Mouse (Mus musculus): Measurements from ENCODE around the gene Trhde. TPM values are rescaled to one million over a fixed set of nuclear protein-coding genes. Genes with fewer than 3 reads are reported as not detected.

Gene Trhde
- 0.18 and 0.26 TPM in 2 replicates for polyA plus RNA-seq (2016; fragmentation: Nextera tagmentation; extraction: Ambion mirVana)

- Histone ChIP-seq H3K9me3 (replicated peaks) (no peaks in the 10 kb centered on the region), H3K4me1 (peaks cover 41% of the 10 kb centered on the region), H3K27ac (peak within 1 kb of the TSS; percentile 61; the same call in 1 of the 2 replicates), H3K4me3 (peak within 1 kb of the TSS; percentile 62), H3K27me3 (ENCODE audit: low read depth, poor library complexity, severe bottlenecking) (peaks cover 54% of the 10 kb centered on the region), H3K36me3 (no peaks in the 10 kb centered on the region)
- WGBS = under 1% methylated on average over 30 of the region's 30 CpGs
- peak; percentile 56 for DNase-seq (ENCODE audit: low spot score)
These were observed at the start of gene Trhde for GRCm38 (mm10) chr10:114802161-114802651. Trhde (minus strand) TSS chr10:114802307.

- H3K4me3 ChIP-seq = no peak overlapping the region
- H3K9me3 ChIP-seq (replicated peaks) = no peaks in the 10 kb centered on the region
- no peak overlapping the region for H3K27ac ChIP-seq
- H3K27me3 ChIP-seq (ENCODE audit: low read depth, poor library complexity, severe bottlenecking) = no peaks in the 10 kb centered on the region
- no peaks in the 10 kb centered on the region for H3K36me3 ChIP-seq
- no peaks in the 10 kb centered on the region for H3K4me1 ChIP-seq
- DNase-seq (ENCODE audit: low spot score) = no peak
- WGBS = 90% methylated on average over 12 of the region's 12 CpGs
These were observed 39.9 kb upstream of the Trhde start for GRCm38 (mm10) chr10:114841966-114842365.

DNA sequence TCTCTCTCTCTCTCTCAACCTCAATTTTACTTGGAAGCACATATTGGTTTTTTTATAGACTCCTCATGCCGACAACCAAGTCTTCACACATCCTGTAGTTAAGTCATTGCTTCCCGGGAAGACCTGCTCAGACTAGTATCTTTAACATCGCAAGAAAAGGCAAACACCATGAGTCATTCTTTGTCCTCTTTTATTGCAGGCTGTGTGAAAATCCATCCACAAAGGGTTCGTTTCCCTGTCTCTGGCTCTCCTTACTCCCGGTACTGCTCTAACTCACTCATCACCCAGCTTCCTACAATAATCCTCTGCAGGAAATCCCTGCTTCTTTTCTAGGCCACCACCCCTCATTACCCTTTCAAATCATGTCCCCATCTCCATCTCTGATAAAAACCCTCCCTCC lies 39.3 kb upstream of the Trhde start:
- no peaks in the 10 kb centered on the region for H3K36me3 ChIP-seq
- H3K9me3 ChIP-seq (replicated peaks) = no peaks in the 10 kb centered on the region
- no peak overlapping the region for H3K4me3 ChIP-seq
- WGBS = 73% methylated on average over 5 of the region's 5 CpGs
- no peaks in the 10 kb centered on the region for H3K4me1 ChIP-seq
- no peak overlapping the region for H3K27ac ChIP-seq
- no peak for DNase-seq (ENCODE audit: low spot score)
- no peaks in the 10 kb centered on the region for H3K27me3 ChIP-seq (ENCODE audit: low read depth, poor library complexity, severe bottlenecking)

GRCm38 (mm10) chr10:114831313-114831712 lies 29.2 kb upstream of the Trhde start:
- no peak overlapping the region for H3K4me3 ChIP-seq
- 53% methylated on average over 7 of the region's 7 CpGs for WGBS
- no peaks in the 10 kb centered on the region for H3K4me1 ChIP-seq
- DNase-seq (ENCODE audit: low spot score) = no peak
- no peak overlapping the region for H3K27ac ChIP-seq
- H3K36me3 ChIP-seq = no peaks in the 10 kb centered on the region
- no peaks in the 10 kb centered on the region for H3K27me3 ChIP-seq (ENCODE audit: low read depth, poor library complexity, severe bottlenecking)
- H3K9me3 ChIP-seq (replicated peaks) = no peaks in the 10 kb centered on the region

GRCm38 (mm10) chr10:114808799-114809198 lies 6.7 kb upstream of the Trhde start:
- Histone ChIP-seq H3K4me1 (no peaks in the 10 kb centered on the region), H3K27me3 (ENCODE audit: low read depth, poor library complexity, severe bottlenecking) (peaks cover 7% of the 10 kb centered on the region; the same call in 1 of the 2 replicates), H3K4me3 (no peak overlapping the region), H3K9me3 (replicated peaks) (no peaks in the 10 kb centered on the region), H3K36me3 (no peaks in the 10 kb centered on the region), H3K27ac (no peak overlapping the region)
- no peak for DNase-seq (ENCODE audit: low spot score)
- WGBS = 56% methylated on average over 3 of the region's 3 CpGs

GRCm38 (mm10) chr10:114805884-114806283 lies 3.8 kb upstream of the Trhde start:
- peak; percentile 52 for DNase-seq (ENCODE audit: low spot score)
- WGBS = 35% methylated on average over 3 of the region's 3 CpGs

DNA sequence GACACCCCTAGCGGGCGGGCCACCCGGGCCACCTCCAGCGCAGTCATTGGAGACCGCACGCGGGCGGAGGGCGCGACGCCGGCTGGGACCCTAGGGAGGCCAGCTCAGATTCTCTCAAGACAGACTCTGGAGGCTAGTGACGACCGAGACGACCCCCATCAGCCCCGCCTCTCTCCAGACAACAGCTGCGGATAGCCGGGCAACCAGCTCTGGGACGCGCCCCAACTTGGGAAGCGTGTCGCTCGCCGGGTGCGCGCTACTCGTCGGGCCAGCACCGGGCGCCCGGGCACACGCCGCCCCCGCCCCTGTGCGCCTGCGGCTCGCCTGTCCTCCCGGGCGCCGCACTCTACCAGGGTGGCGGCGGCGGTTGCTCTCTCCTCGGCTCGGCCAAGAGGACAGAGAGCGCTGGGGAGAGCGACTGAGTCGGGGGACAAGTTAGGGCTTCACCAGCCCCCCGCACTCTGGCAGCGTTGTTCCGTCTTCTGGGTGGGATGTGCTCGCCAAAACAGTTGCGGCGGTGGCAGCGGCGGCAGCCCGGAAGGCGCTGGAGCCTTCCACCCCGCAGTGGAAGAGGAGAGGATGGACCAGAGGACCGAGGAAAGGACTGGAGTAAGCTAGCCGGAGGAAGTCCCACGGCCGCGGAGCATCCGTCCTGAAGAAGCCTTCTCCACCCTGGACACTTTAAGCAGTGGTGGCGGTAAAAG lies 498 bp downstream of the Trhde start:
- peak; percentile 70 for DNase-seq (ENCODE audit: low spot score)
- peaks cover 41% of the 10 kb centered on the region for H3K4me1 ChIP-seq
- peak overlapping the region; percentile 61; the same call in 1 of the 2 replicates for H3K27ac ChIP-seq
- WGBS = under 1% methylated on average over 66 of the region's 66 CpGs
- H3K27me3 ChIP-seq (ENCODE audit: low read depth, poor library complexity, severe bottlenecking) = peaks cover 54% of the 10 kb centered on the region
- H3K4me3 ChIP-seq = peak overlapping the region; percentile 62
- no peaks in the 10 kb centered on the region for H3K9me3 ChIP-seq (replicated peaks)
- H3K36me3 ChIP-seq = no peaks in the 10 kb centered on the region

More at GRCm38 (mm10) chr10:114805884-114806283, 3.8 kb upstream of the Trhde start:
- Histone ChIP-seq H3K4me1 (peaks cover 17% of the 10 kb centered on the region), H3K36me3 (no peaks in the 10 kb centered on the region), H3K27ac (no peak overlapping the region), H3K4me3 (no peak overlapping the region), H3K9me3 (replicated peaks) (no peaks in the 10 kb centered on the region), H3K27me3 (ENCODE audit: low read depth, poor library complexity, severe bottlenecking) (peaks cover 37% of the 10 kb centered on the region)

DNA sequence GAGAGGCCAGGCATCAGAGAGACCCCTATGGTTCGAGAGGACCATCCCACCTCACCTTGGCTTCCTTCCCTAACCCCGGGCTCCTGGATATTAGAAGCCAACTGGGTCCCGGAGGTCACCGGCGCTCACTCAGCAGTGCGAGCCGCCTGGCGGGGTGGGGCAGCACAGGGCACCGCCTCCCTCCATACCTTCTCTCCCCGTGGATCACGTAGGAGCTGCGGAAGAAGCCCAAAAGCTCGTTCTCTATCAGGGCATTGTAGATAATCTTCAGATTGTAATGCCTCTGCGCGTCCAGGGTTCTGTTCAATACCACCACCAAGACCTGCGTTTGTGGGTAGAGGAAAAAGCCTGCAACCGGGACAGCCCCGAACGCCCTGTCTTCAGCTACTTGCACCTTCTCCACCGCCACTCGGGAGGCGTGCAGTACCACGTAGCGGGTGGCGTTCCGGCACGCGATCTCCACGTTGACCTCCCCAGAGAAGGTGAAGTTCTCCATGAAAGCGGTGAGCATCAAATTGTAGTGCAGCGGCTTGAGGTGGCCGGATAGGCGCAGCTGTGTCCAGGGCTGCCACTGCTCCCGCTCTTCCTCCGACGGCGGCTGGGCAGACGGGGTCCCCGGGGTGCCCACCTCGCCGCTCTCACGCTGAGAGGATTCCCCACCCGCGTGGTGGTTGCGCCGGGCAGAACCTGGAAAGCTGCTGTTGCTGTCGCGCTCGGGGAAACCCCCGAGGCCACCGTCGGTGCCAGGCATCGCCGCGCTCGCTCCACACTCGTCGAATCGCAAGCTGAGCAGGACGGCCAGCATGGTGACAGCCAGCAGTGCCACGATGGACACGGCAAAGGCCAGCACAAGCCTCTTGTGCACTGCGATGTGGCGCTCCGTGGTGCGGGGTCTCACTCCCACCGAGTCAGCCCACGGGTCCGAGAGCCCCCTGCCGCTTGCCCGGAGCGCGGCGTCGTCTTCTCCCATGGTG lies 1.5 kb downstream of the Trhde start:
- no peaks in the 10 kb centered on the region for H3K36me3 ChIP-seq
- H3K4me1 ChIP-seq = peaks cover 41% of the 10 kb centered on the region
- no peaks in the 10 kb centered on the region for H3K9me3 ChIP-seq (replicated peaks)
- H3K27me3 ChIP-seq (ENCODE audit: low read depth, poor library complexity, severe bottlenecking) = peaks cover 54% of the 10 kb centered on the region
- WGBS = 7% methylated on average over 75 of the region's 75 CpGs
- peak; percentile 53 for DNase-seq (ENCODE audit: low spot score)
- peak overlapping the region; percentile 62 for H3K4me3 ChIP-seq
- no peak overlapping the region for H3K27ac ChIP-seq

DNA sequence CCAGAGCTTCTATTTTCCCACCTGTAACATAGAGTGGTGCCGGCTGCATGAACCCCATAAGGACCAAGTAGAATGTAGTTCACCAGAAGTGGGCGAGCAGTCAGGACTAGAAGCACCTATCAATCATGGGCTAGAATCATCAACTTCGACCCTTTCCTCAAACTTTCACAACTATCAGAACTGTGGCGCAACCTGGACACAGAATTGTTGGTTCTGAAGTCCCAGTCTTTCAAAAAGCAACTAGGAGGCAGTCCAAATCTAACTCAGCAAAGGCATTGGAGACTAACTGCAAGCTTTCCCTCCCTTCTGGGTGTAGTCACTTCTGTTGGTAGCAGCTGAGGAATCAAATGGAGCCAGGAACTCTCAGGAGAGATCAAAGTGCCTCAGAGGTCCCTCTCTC lies 2.6 kb downstream of the Trhde start:
- peaks cover 41% of the 10 kb centered on the region for H3K4me1 ChIP-seq
- no peaks in the 10 kb centered on the region for H3K36me3 ChIP-seq
- H3K9me3 ChIP-seq (replicated peaks) = no peaks in the 10 kb centered on the region
- H3K27me3 ChIP-seq (ENCODE audit: low read depth, poor library complexity, severe bottlenecking) = peaks cover 51% of the 10 kb centered on the region
- no peak overlapping the region for H3K27ac ChIP-seq
- DNase-seq (ENCODE audit: low spot score) = no peak
- no peak overlapping the region for H3K4me3 ChIP-seq
- WGBS = 88% methylated on average over 4 of the region's 4 CpGs

DNA sequence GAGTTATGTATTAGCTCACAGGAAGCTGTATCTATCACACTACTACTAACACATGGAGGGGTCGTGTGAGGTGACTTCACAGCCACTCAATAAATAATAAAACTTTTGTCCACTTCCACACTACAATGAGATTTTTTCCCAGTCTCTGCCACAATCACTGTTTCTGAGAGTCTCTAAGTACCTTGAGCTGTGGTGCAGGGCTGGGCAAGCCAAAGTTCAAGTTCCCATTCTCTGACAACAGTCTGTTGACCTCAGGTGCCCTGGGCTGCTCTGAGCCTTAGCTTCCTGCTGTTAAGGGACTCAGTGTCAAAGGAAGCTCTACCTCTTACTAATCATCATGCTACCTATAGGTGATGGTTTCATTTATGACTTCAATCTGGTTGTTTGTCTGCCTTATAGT lies 3.3 kb downstream of the Trhde start:
- H3K27me3 ChIP-seq (ENCODE audit: low read depth, poor library complexity, severe bottlenecking) = peaks cover 46% of the 10 kb centered on the region
- WGBS = 56% methylated on average over 1 of the region's 1 CpGs

GRCm38 (mm10) chr10:114798218-114798617 lies 3.9 kb downstream of the Trhde start:
- 53% methylated on average over 5 of the region's 5 CpGs for WGBS
- Histone ChIP-seq H3K9me3 (replicated peaks) (no peaks in the 10 kb centered on the region), H3K4me3 (no peak overlapping the region), H3K27me3 (ENCODE audit: low read depth, poor library complexity, severe bottlenecking) (peaks cover 41% of the 10 kb centered on the region), H3K4me1 (peaks cover 45% of the 10 kb centered on the region), H3K36me3 (no peaks in the 10 kb centered on the region), H3K27ac (no peak overlapping the region)
- DNase-seq (ENCODE audit: low spot score) = no peak

More for the DNA sequence above, 3.3 kb downstream of the Trhde start:
- Histone ChIP-seq H3K9me3 (replicated peaks) (no peaks in the 10 kb centered on the region), H3K4me3 (no peak overlapping the region), H3K36me3 (no peaks in the 10 kb centered on the region), H3K27ac (no peak overlapping the region), H3K4me1 (peaks cover 45% of the 10 kb centered on the region)
- no peak for DNase-seq (ENCODE audit: low spot score)

DNA sequence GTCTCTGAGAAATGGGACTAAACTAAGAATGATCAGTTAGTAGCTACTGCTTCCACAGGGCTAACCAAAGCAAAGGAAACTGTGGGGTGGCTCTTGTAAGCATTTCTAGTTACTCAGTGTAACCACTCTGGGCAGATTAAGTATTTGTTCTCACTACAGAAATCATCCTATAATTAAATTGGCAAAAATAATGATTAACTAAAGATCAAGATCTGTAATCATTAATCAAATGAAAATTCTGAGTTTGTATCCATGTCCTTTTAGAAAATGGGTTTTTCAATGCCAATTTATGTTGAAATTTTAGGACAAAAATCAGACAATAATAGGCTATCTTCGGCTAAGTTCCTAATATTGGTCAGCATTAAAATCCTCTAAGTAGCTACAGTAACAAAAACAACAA lies 4.4 kb downstream of the Trhde start:
- WGBS = 88% methylated on average over 1 of the region's 1 CpGs
- Histone ChIP-seq H3K27me3 (ENCODE audit: low read depth, poor library complexity, severe bottlenecking) (peaks cover 35% of the 10 kb centered on the region), H3K9me3 (replicated peaks) (no peaks in the 10 kb centered on the region), H3K4me1 (peaks cover 45% of the 10 kb centered on the region), H3K36me3 (no peaks in the 10 kb centered on the region), H3K4me3 (no peak overlapping the region), H3K27ac (no peak overlapping the region)
- no peak for DNase-seq (ENCODE audit: low spot score)

DNA sequence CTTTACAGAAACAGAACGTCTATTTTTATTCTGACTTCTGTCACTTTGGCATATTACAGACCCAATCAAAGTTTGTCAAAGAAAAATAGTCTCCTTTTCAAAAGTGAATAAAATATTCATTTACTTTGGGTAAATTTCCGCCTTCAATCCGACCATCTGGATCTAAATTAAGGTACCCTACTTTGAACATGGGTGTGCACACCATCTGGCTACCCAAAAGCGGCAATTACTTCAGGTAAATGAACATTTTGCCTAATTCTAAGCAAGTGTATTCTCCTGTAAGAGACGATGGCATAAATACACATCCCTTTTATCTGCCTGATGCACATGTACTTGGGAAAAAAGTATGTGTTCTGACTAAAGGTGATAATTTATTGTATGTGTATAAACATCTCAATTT lies 5.2 kb downstream of the Trhde start:
- Histone ChIP-seq H3K27ac (no peak overlapping the region), H3K27me3 (ENCODE audit: low read depth, poor library complexity, severe bottlenecking) (peaks cover 27% of the 10 kb centered on the region)
- WGBS = 88% methylated on average over 5 of the region's 5 CpGs

More for the DNA sequence above, 5.2 kb downstream of the Trhde start:
- H3K9me3 ChIP-seq (replicated peaks) = no peaks in the 10 kb centered on the region
- no peak for DNase-seq (ENCODE audit: low spot score)
- H3K4me1 ChIP-seq = peaks cover 38% of the 10 kb centered on the region
- H3K36me3 ChIP-seq = no peaks in the 10 kb centered on the region
- H3K4me3 ChIP-seq = no peak overlapping the region

Measured in limb, embryonic 10.5 days (tissue).